Mouse (Mus musculus) small intestine, adult 2 months (tissue): ENCODE measurements around the gene Cish. TPM values are rescaled to one million over a fixed set of nuclear protein-coding genes. Genes with fewer than 3 reads are reported as not detected.

Experiments used
- H3K27ac ChIP-seq: fragments of 200-500 bp; 2 replicates; pipeline ENCODE4 v1.5.1; 2012; ENCODE audit warnings: low read depth, low read length, control low read depth, inconsistent platforms; ENCODE audit not compliant: insufficient read depth
- H3K27me3 ChIP-seq: fragments of 200-500 bp; 2 replicates; pipeline ENCODE4 v1.6.1; 2012; ENCODE audit warnings: mild to moderate bottlenecking, moderate library complexity, low read length, inconsistent platforms; ENCODE audit not compliant: control insufficient read depth, insufficient read depth
- H3K36me3 ChIP-seq: fragments of 200-500 bp; 2 replicates; pipeline ENCODE4 v1.6.1; 2012; ENCODE audit warnings: mild to moderate bottlenecking, low read length, control low read depth, inconsistent platforms; ENCODE audit not compliant: control insufficient read depth, insufficient read depth
- H3K4me1 ChIP-seq: fragments of 200-500 bp; 2 replicates; pipeline ENCODE4 v1.6.1; 2012; ENCODE audit warnings: low read length, inconsistent platforms, mixed read lengths; ENCODE audit not compliant: control insufficient read depth, insufficient read depth, insufficient read length
- H3K4me3 ChIP-seq: fragments of 200-500 bp; 2 replicates; pipeline ENCODE4 v1.5.1; 2012; ENCODE audit warnings: low read depth, mild to moderate bottlenecking, control low read depth, inconsistent platforms, low read length, moderate library complexity
- CTCF ChIP-seq: fragments of 200-500 bp; IDR thresholded peaks from 2 replicates; pipeline ENCODE4 v1.5.1; 2012; ENCODE audit warnings: low read depth, mild to moderate bottlenecking, control low read depth, inconsistent platforms, low read length, moderate library complexity, mixed read lengths; ENCODE audit not compliant: insufficient replicate concordance, insufficient read length; ENCODE audit errors: extremely low read depth
- POLR2A ChIP-seq: fragments of 200-500 bp; IDR thresholded peaks from 2 replicates; pipeline ENCODE4 v1.6.1; 2012; ENCODE audit warnings: low read depth, mild to moderate bottlenecking, control low read depth, inconsistent platforms, low read length, moderate library complexity
- WGBS: fragments of 180-500 bp; shearing (Covaris S2); methylation state at CpG from one replicate; pipeline ENCODE4 v1.1.7; 2018; 5-methylcytosine and 5-hydroxymethylcytosine counted together
- polyA plus RNA-seq: library from polyadenylated mRNA; depleted of rRNA; stranded (reverse); fragments of >200 nt; gene quantifications from 2 replicates; pipeline ENCODE4 v1.2.3, GENCODE M21; 2012

Gene Cish
- polyA plus RNA-seq, 1 experiment, result 33.6 TPM

- no peak for TF ChIP-seq POLR2A
- TF ChIP-seq CTCF, result no peak
- no peak overlapping the region for H3K4me3 ChIP-seq
- no peaks in the 10 kb centered on the region for H3K4me1 ChIP-seq
- H3K27ac ChIP-seq, result no peak overlapping the region
- H3K27me3 ChIP-seq, result no peaks in the 10 kb centered on the region
- 76% methylated on average over 3 of the region's 3 CpGs for WGBS
- peaks cover 48% of the 10 kb centered on the region for H3K36me3 ChIP-seq
Observed at GRCm38 (mm10) chr9:107255596-107255995, 40.2 kb upstream of the Cish start.

DNA sequence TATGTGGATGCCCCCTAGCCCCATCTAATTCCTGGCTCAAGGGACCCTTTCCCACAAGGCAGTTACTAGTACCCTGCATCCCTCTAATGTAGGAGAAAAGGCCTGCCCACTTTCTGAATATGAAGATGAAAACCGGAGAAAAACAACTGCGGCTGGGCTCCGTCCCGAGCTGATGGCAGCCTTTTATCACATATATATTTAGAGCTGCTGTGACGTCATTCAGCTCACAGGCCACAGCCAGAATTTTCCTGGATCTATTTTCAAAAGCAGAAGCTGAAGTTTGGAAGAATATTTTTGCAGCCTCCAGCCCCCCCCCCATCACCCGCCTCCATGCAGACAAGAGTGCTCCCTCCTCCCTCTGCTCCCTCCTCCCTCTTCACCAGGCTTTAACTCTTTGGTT is 36.3 kb upstream of the Cish start:
- Histone ChIP-seq H3K27ac (no peak overlapping the region), H3K4me3 (no peak overlapping the region), H3K27me3 (no peaks in the 10 kb centered on the region), H3K4me1 (no peaks in the 10 kb centered on the region), H3K36me3 (peaks cover 63% of the 10 kb centered on the region)
- TF ChIP-seq CTCF (no peak), POLR2A (no peak)
- 74% methylated on average over 6 of the region's 6 CpGs for WGBS

- H3K4me1 ChIP-seq, result no peaks in the 10 kb centered on the region
- no peak overlapping the region for H3K4me3 ChIP-seq
- 75% methylated on average over 2 of the region's 2 CpGs for WGBS
- peaks cover 55% of the 10 kb centered on the region for H3K36me3 ChIP-seq
- H3K27me3 ChIP-seq, result no peaks in the 10 kb centered on the region
- H3K27ac ChIP-seq, result no peak overlapping the region
- TF ChIP-seq CTCF (no peak), POLR2A (no peak)
Observed at GRCm38 (mm10) chr9:107260429-107260828, 35.4 kb upstream of the Cish start.

DNA sequence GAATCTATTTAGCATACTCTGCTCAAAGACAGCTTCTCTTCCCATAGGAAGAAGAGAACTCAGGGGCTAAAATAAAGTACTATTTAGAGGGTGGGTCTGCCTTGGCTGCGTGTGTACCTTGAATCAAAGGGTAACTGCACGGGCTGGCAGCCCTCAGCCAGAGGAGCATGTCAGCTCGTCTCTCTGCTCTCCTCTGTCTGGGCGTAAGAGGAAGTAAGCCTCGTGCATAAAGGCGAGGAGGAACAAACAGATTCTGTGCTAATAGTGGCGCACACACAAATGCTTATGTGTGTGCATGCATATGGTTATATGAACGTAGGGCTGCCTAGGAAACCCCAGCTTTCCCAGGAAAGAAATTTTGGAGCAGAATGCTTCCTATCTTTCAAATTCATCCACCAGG is 35.0 kb upstream of the Cish start:
- no peak overlapping the region for H3K27ac ChIP-seq

DNA sequence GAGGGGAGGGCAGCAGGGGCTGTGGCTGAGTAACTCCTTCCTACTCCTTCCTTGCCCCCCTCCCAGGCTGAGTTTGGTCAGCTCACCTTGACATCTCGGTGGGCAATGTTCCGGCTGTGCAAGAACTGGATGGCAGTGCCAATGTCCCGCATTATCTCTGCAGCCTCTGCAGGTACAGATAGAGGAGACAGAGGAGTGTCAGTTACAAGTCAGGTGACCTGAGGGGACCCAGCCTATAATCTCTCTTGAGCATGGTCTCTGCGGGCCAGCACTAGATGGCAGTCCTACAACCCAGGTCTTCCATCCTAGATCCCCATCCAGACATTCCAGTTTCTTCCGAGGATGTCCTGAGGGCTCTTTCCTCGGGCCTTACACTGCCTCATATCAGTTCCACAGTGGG is 34.0 kb upstream of the Cish start:
- H3K4me3 ChIP-seq, result no peak overlapping the region
- peaks cover 43% of the 10 kb centered on the region for H3K36me3 ChIP-seq
- H3K4me1 ChIP-seq, result no peaks in the 10 kb centered on the region
- 86% methylated on average over 6 of the region's 6 CpGs for WGBS
- TF ChIP-seq CTCF, result no peak
- no peak for TF ChIP-seq POLR2A
- H3K27ac ChIP-seq, result no peak overlapping the region
- no peaks in the 10 kb centered on the region for H3K27me3 ChIP-seq

More for the DNA sequence above, 35.0 kb upstream of the Cish start:
- Histone ChIP-seq H3K27me3 (no peaks in the 10 kb centered on the region), H3K36me3 (peaks cover 51% of the 10 kb centered on the region), H3K4me1 (no peaks in the 10 kb centered on the region), H3K4me3 (no peak overlapping the region)
- TF ChIP-seq CTCF (no peak), POLR2A (no peak)
- WGBS, result 60% methylated on average over 8 of the region's 8 CpGs

DNA sequence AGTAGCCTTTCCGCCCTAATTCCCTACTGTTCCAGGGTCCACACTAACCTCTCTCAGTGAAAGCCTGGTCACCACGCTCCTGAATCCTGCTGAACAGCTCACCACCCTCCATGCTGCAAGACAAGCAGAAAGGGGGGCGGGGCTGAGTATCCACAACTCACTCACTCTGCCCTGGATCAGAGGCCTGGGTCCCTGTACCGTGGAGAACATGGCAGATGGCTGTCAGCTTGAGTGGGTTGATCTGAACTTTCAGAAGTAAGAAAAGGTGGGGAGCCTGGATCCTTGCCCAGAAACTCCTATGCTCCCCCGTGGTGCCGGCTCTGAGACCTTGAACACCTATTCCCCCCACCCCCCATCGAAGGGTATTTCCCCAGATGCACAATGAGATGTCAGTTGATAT is 33.5 kb upstream of the Cish start:
- TF ChIP-seq POLR2A (no peak), CTCF (no peak)
- no peaks in the 10 kb centered on the region for H3K27me3 ChIP-seq
- WGBS, result 88% methylated on average over 7 of the region's 7 CpGs
- no peak overlapping the region for H3K27ac ChIP-seq
- H3K4me3 ChIP-seq, result no peak overlapping the region
- H3K36me3 ChIP-seq, result peaks cover 40% of the 10 kb centered on the region
- H3K4me1 ChIP-seq, result no peaks in the 10 kb centered on the region

DNA sequence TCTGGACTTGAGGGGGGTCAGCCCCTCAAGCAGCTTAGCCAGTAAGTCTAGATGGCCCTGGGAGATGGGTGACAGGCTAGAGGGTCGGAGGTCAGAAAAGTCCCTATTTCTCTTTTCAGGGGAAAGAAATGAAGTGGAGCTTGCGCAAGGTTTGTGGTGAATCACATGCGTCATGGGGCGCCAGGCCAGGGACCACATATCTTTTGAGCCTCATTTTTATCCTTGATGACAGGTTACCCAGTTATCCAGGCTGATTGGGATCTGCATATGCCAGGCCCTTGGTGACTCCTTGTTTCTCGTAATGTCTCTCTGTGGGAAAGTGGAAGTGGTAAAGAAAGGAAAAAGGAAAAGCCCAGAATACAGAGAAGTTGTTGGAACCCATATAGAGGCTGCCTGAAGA is 31.9 kb upstream of the Cish start:
- WGBS, result 85% methylated on average over 5 of the region's 5 CpGs
- Histone ChIP-seq H3K4me1 (no peaks in the 10 kb centered on the region; the same call in 1 of the 2 replicates), H3K27ac (no peak overlapping the region), H3K27me3 (no peaks in the 10 kb centered on the region), H3K36me3 (peaks cover 31% of the 10 kb centered on the region), H3K4me3 (no peak overlapping the region)
- no peak for TF ChIP-seq CTCF
- TF ChIP-seq POLR2A, result no peak

- peaks cover 23% of the 10 kb centered on the region for H3K36me3 ChIP-seq
- no peak overlapping the region for H3K27ac ChIP-seq
- no peak for TF ChIP-seq POLR2A
- no peak for TF ChIP-seq CTCF
- WGBS, result 80% methylated on average over 3 of the region's 3 CpGs
- no peaks in the 10 kb centered on the region; the same call in 1 of the 2 replicates for H3K4me1 ChIP-seq
- no peaks in the 10 kb centered on the region for H3K27me3 ChIP-seq
- no peak overlapping the region for H3K4me3 ChIP-seq
Observed at GRCm38 (mm10) chr9:107264731-107265130, 31.1 kb upstream of the Cish start.
